Mouse (Mus musculus) thymus, postnatal 4 days (tissue): ENCODE measurements around the gene Ube2n.

Experiments used
- DNase-seq: peaks from one replicate; pipeline ENCODE4 v3.0.0; 2021

The Ube2n gene

GRCm38 (mm10) chr10:95514656-95515292, at the start of gene Ube2n:
TSS of gene Ube2n (plus strand) at chr10:95515145.
- peak; percentile 96 for DNase-seq

GRCm38 (mm10) chr10:95465485-95465896, 49.5 kb upstream of the Ube2n start:
- DNase-seq, result no peak

- no peak for DNase-seq
These were observed 46.1 kb upstream of the Ube2n start for GRCm38 (mm10) chr10:95468894-95469293.

- no peak for DNase-seq
These were observed 43.8 kb upstream of the Ube2n start for GRCm38 (mm10) chr10:95471186-95471585.

GRCm38 (mm10) chr10:95471889-95472547, 42.9 kb upstream of the Ube2n start:
- no peak for DNase-seq

GRCm38 (mm10) chr10:95475923-95476322, 39.0 kb upstream of the Ube2n start:
- DNase-seq, result peak; percentile 95

- DNase-seq, result no peak
These were observed 37.4 kb upstream of the Ube2n start for GRCm38 (mm10) chr10:95477516-95477915.

- DNase-seq, result peak; percentile 62
These were observed 25.3 kb upstream of the Ube2n start for GRCm38 (mm10) chr10:95489653-95490052.

- DNase-seq, result no peak
These were observed 20.7 kb upstream of the Ube2n start for GRCm38 (mm10) chr10:95494268-95494667.

GRCm38 (mm10) chr10:95501033-95501432, 13.9 kb upstream of the Ube2n start:
- no peak for DNase-seq

GRCm38 (mm10) chr10:95501463-95502081, 13.4 kb upstream of the Ube2n start, which contains the start of gene Mrpl42:
TSS of gene Mrpl42 (minus strand) at chr10:95501940.
- DNase-seq, result peak; percentile 86

- DNase-seq, result no peak
These were observed 11.3 kb upstream of the Ube2n start for GRCm38 (mm10) chr10:95503443-95504235.

- no peak for DNase-seq
These were observed 10.6 kb upstream of the Ube2n start for GRCm38 (mm10) chr10:95504341-95504740.

GRCm38 (mm10) chr10:95508126-95508525, 6.8 kb upstream of the Ube2n start:
- no peak for DNase-seq

- DNase-seq, result no peak
These were observed 6.2 kb upstream of the Ube2n start for GRCm38 (mm10) chr10:95508793-95509192.

GRCm38 (mm10) chr10:95509263-95509662, 5.7 kb upstream of the Ube2n start:
- DNase-seq, result no peak

GRCm38 (mm10) chr10:95512635-95513034, 2.3 kb upstream of the Ube2n start:
- no peak for DNase-seq

GRCm38 (mm10) chr10:95513768-95514556, 983 bp upstream of the Ube2n start:
- peak; percentile 26 for DNase-seq

- DNase-seq, result peak; percentile 74
These were observed 467 bp downstream of the Ube2n start for GRCm38 (mm10) chr10:95515293-95515931.

- DNase-seq, result no peak
These were observed 2.7 kb downstream of the Ube2n start for GRCm38 (mm10) chr10:95517656-95518055.

- no peak for DNase-seq
These were observed 10.2 kb downstream of the Ube2n start for GRCm38 (mm10) chr10:95525037-95525675.
